Mouse (Mus musculus) C2C12 (cell line): ENCODE data around the gene Mtfmt.

Experiments used
- CEBPB ChIP-seq: IDR thresholded peaks from one replicate; pipeline ENCODE4 v1.6.1; 2011; ENCODE audit warnings: low read depth, mild to moderate bottlenecking, control low read depth, moderate library complexity
- CTCF ChIP-seq: IDR thresholded peaks from one replicate; pipeline ENCODE4 v1.5.1; 2011; ENCODE audit not compliant: control insufficient read depth, insufficient read depth, insufficient read length
- FOSL1 ChIP-seq: IDR thresholded peaks from one replicate; pipeline ENCODE4 v1.8.0; 2011; ENCODE audit warnings: mild to moderate bottlenecking, low read length; ENCODE audit not compliant: poor library complexity, insufficient read depth, severe bottlenecking
- MAX ChIP-seq: IDR thresholded peaks from one replicate; pipeline ENCODE4 v1.6.1; 2011; ENCODE audit warnings: mild to moderate bottlenecking, control low read depth
- MYOD1 ChIP-seq: IDR thresholded peaks from one replicate; pipeline ENCODE4 v1.6.1; 2011; ENCODE audit warnings: low read depth; ENCODE audit not compliant: control insufficient read depth, insufficient read length
- MYOG ChIP-seq: IDR thresholded peaks from one replicate; pipeline ENCODE4 v1.6.1; 2011; ENCODE audit not compliant: control insufficient read depth, insufficient read length; ENCODE audit errors: extremely low read depth
- USF1 ChIP-seq: IDR thresholded peaks from one replicate; pipeline ENCODE4 v1.6.1; 2011; ENCODE audit warnings: low read depth, mild to moderate bottlenecking, control low read depth, moderate library complexity

GRCm38 (mm10) chr9:65390752-65391612 is 44.6 kb upstream of the Mtfmt start:
- TF ChIP-seq MAX (no peak), CTCF (no peak), USF1 (no peak), MYOG (no peak), CEBPB (no peak), MYOD1 (no peak), FOSL1 (no peak)
